Mouse (Mus musculus) adrenal gland, adult 18-20 months (tissue): Measurements from ENCODE around the gene Cry2. TPM values are rescaled to one million over a fixed set of nuclear protein-coding genes. Genes with fewer than 3 reads are reported as not detected.

ENCODE experiments used
- DNase-seq, 2 experiments: peaks; one replicate each; pipeline ENCODE4 v3.0.0; 2021 to 2022; ENCODE audit warnings: low spot score in 2 of 2
- microRNA-seq, 2 experiments: library from miRNA; unstranded; fragments of <30 nt; microRNA quantifications; one replicate each; pipeline ENCODE4 v1.2.0; 2021; ENCODE audit warnings: borderline number of aligned reads in 2 of 2
- total RNA-seq, 2 experiments: library from RNA; stranded (reverse); gene quantifications; 1 replicate in 1 of 2; 2 replicates in 1 of 2; pipeline ENCODE4 v1.2.3; 2021

Cry2 gene
- total RNA-seq, 2 experiments from 2014 or later, result 20.6 to 46.2 TPM

- no peak for DNase-seq
Observed at GRCm38 (mm10) chr2:92372767-92373436, 60.9 kb downstream of the Cry2 start.

- DNase-seq, result no peak
Observed at GRCm38 (mm10) chr2:92371971-92372690, 61.7 kb downstream of the Cry2 start.

GRCm38 (mm10) chr2:92370821-92371805 lies 62.7 kb downstream of the Cry2 start:
- DNase-seq, result no peak

- DNase-seq, result no peak
Observed at GRCm38 (mm10) chr2:92370375-92370774, 63.5 kb downstream of the Cry2 start.

- DNase-seq, result no peak
Observed at GRCm38 (mm10) chr2:92367383-92368029, 66.3 kb downstream of the Cry2 start.

GRCm38 (mm10) chr2:92365568-92365967 lies 68.3 kb downstream of the Cry2 start:
- DNase-seq, result no peak

GRCm38 (mm10) chr2:92364086-92364485 lies 69.8 kb downstream of the Cry2 start:
- no peak for DNase-seq

- no peak for DNase-seq
Observed at GRCm38 (mm10) chr2:92362571-92363228, 71.1 kb downstream of the Cry2 start.

- DNase-seq, result no peak
Observed at GRCm38 (mm10) chr2:92361795-92362194, 72.0 kb downstream of the Cry2 start.

- DNase-seq, result no peak
Observed at GRCm38 (mm10) chr2:92360893-92361292, 73.0 kb downstream of the Cry2 start.

- DNase-seq, result no peak
Observed at GRCm38 (mm10) chr2:92360186-92360823, 73.5 kb downstream of the Cry2 start.

- no peak for DNase-seq
Observed at GRCm38 (mm10) chr2:92359301-92359700, 74.5 kb downstream of the Cry2 start.

GRCm38 (mm10) chr2:92354224-92354623 lies 79.6 kb downstream of the Cry2 start:
- no peak for DNase-seq

Small RNAs within 50 kb of the gene (microRNA-seq; reads per million reads assigned to microRNA genes)
- gene Mir7000, result 0 to 0.47 reads per million in 2 experiments

Other genes with a start within 250 kb of the Cry2 start
- gene Pex16, start 59.4 kb downstream of the Cry2 start, total RNA-seq, result 100 to 1,000 TPM in 1 of 2 experiments, 10 to 100 TPM in 1; 90.6 to 183 TPM
- 1 to 10 TPM in 1 of 2 experiments, not detected in 1; 2.7 TPM for gene Large2, start 59.2 kb downstream of the Cry2 start, total RNA-seq
- 10 to 100 TPM in 1 of 2 experiments, 1 to 10 TPM in 1; 6.6 to 15.3 TPM for gene 1700029I15Rik, start 51.5 kb downstream of the Cry2 start, total RNA-seq
- gene Mapk8ip1, start 32.8 kb downstream of the Cry2 start, total RNA-seq, result 10 to 100 TPM; 29.6 to 32.3 TPM
- 10 to 100 TPM; 12.1 to 21.7 TPM for gene Slc35c1, start 26.5 kb upstream of the Cry2 start, total RNA-seq
- gene Chst1, start 165.7 kb upstream of the Cry2 start, total RNA-seq, result 10 to 100 TPM; 13.2 to 20.4 TPM